Mouse (Mus musculus) midbrain, embryonic 13.5 days (tissue): ENCODE measurements around the gene Csf3r. TPM values are rescaled to one million over a fixed set of nuclear protein-coding genes. Genes with fewer than 3 reads are reported as not detected.

Experiments used
- ATAC-seq: fragments of 200-750 bp; cut with Nextera tagmentation; 2 replicates; pipeline ENCODE4 v1.8.0; 2017; ENCODE audit warnings: mild to moderate bottlenecking, moderate TSS enrichment, moderate library complexity
- H3K27ac ChIP-seq: fragments of 300-500 bp; sonication (generic); 2 replicates; pipeline ENCODE4 v1.5.1; 2015; ENCODE audit warnings: inconsistent platforms, mild to moderate bottlenecking, moderate library complexity
- H3K27me3 ChIP-seq: fragments of 300-500 bp; sonication (generic); 2 replicates; pipeline ENCODE4 v1.6.1; 2015; ENCODE audit warnings: mild to moderate bottlenecking, inconsistent platforms
- H3K36me3 ChIP-seq: fragments of 300-500 bp; sonication (generic); 2 replicates; pipeline ENCODE4 v1.6.1; 2015; ENCODE audit warnings: mild to moderate bottlenecking, inconsistent platforms
- H3K4me1 ChIP-seq: fragments of 300-500 bp; sonication (generic); replicated peaks from 2 replicates; pipeline ENCODE4 v1.6.1; 2015; ENCODE audit warnings: inconsistent platforms
- H3K4me2 ChIP-seq: fragments of 300-500 bp; sonication (generic); replicated peaks from 2 replicates; pipeline ENCODE4 v1.6.1; 2015; ENCODE audit warnings: moderate library complexity, mild to moderate bottlenecking, inconsistent platforms
- H3K4me3 ChIP-seq: fragments of 300-500 bp; sonication (generic); replicated peaks from 2 replicates; pipeline ENCODE4 v1.5.1; 2015; ENCODE audit warnings: mild to moderate bottlenecking, inconsistent platforms
- H3K9ac ChIP-seq: fragments of 300-500 bp; sonication (generic); replicated peaks from 2 replicates; pipeline ENCODE4 v1.6.1; 2015; ENCODE audit warnings: mild to moderate bottlenecking, inconsistent platforms
- H3K9me3 ChIP-seq: fragments of 300-500 bp; sonication (generic); 2 replicates; pipeline ENCODE4 v1.6.1; 2016; ENCODE audit warnings: mild to moderate bottlenecking, inconsistent platforms
- WGBS: fragments of 180-500 bp; shearing (Covaris S2); methylation state at CpG from one replicate; pipeline ENCODE4 v1.1.7; 2015; 5-methylcytosine and 5-hydroxymethylcytosine counted together
- polyA plus RNA-seq: library from polyadenylated mRNA; unstranded; fragments of >200 nt; fragmentation: Nextera tagmentation; extraction: Ambion mirVana; gene quantifications from 2 replicates; pipeline ENCODE4 v1.2.1, GENCODE M21; 2015

The Csf3r gene
- polyA plus RNA-seq, 1 experiment from 2014 or later = 0.57 TPM

GRCm38 (mm10) chr4:126058997-126059362 lies 34.6 kb downstream of the Csf3r start:
- Histone ChIP-seq H3K4me2 (peak overlapping the region; percentile 80), H3K4me3 (peak overlapping the region; percentile 81), H3K9ac (peak overlapping the region; percentile 80), H3K27me3 (no peaks in the 10 kb centered on the region), H3K9me3 (no peaks in the 10 kb centered on the region), H3K27ac (no peak overlapping the region), H3K36me3 (peaks cover 26% of the 10 kb centered on the region), H3K4me1 (peaks cover 20% of the 10 kb centered on the region)
- ATAC-seq = no peak
- WGBS = 36% methylated on average over 9 of the region's 9 CpGs

GRCm38 (mm10) chr4:126062856-126063255 lies 38.5 kb downstream of the Csf3r start:
- peaks cover 12% of the 10 kb centered on the region for H3K4me1 ChIP-seq
- no peak overlapping the region for H3K27ac ChIP-seq
- H3K4me2 ChIP-seq = no peak overlapping the region
- 47% methylated on average over 1 of the region's 1 CpGs for WGBS
- H3K4me3 ChIP-seq = no peak overlapping the region
- H3K36me3 ChIP-seq = no peaks in the 10 kb centered on the region
- H3K9ac ChIP-seq = no peak overlapping the region
- no peaks in the 10 kb centered on the region for H3K9me3 ChIP-seq
- no peaks in the 10 kb centered on the region for H3K27me3 ChIP-seq
- ATAC-seq = no peak

- H3K27me3 ChIP-seq = no peaks in the 10 kb centered on the region
- no peak overlapping the region for H3K27ac ChIP-seq
- WGBS = 88% methylated on average over 7 of the region's 7 CpGs
- no peak for ATAC-seq
- H3K4me3 ChIP-seq = no peak overlapping the region
- no peak overlapping the region for H3K4me2 ChIP-seq
- H3K4me1 ChIP-seq = no peaks in the 10 kb centered on the region
- H3K9ac ChIP-seq = no peak overlapping the region
- no peaks in the 10 kb centered on the region for H3K9me3 ChIP-seq
- H3K36me3 ChIP-seq = peaks cover 4% of the 10 kb centered on the region; the same call in 1 of the 2 replicates
Observed at GRCm38 (mm10) chr4:126065241-126065640, 40.9 kb downstream of the Csf3r start.

DNA sequence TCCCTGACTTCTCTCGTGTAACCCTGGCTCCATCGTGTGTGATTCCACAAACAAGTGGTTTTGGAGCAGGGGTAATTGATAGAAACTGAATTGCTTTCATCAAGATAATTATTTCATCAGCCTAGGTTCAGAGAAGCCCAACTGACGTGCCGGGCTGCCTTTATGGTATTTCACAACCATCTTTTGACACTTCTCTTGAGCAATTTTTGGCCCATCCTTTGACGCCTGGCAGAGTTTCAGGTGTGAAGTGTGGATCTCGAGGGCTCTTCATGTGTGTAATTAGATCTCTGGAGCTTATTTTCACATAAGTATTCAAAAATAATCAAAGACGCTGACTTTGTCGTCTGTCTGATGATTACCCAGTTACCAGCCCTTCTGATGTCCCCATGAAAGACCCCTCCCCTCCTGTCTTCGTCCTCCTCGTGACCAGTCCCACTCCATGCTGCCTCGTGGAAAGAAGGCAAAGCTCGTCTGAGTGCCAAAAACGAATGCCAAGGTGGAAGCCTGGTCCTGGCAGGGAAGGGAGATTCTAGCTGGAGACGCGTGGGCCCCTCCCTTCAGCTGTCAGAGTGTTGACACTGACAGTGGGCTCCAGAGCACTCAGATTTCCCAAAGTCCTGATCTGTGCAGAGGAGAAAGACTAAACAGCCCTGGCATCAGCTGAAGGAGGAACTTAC lies 43.2 kb downstream of the Csf3r start:
- Histone ChIP-seq H3K36me3 (peaks cover 4% of the 10 kb centered on the region; the same call in 1 of the 2 replicates), H3K4me1 (no peaks in the 10 kb centered on the region), H3K4me3 (no peak overlapping the region), H3K27me3 (no peaks in the 10 kb centered on the region), H3K9ac (no peak overlapping the region), H3K4me2 (no peak overlapping the region), H3K27ac (no peak overlapping the region), H3K9me3 (no peaks in the 10 kb centered on the region)
- 83% methylated on average over 15 of the region's 15 CpGs for WGBS
- no peak for ATAC-seq

GRCm38 (mm10) chr4:126068842-126069241 lies 44.5 kb downstream of the Csf3r start:
- Histone ChIP-seq H3K9ac (no peak overlapping the region), H3K4me2 (no peak overlapping the region), H3K36me3 (peaks cover 5% of the 10 kb centered on the region), H3K4me1 (no peaks in the 10 kb centered on the region), H3K27me3 (no peaks in the 10 kb centered on the region), H3K27ac (no peak overlapping the region), H3K9me3 (no peaks in the 10 kb centered on the region), H3K4me3 (no peak overlapping the region)
- ATAC-seq = no peak
- WGBS = 89% methylated on average over 6 of the region's 6 CpGs

DNA sequence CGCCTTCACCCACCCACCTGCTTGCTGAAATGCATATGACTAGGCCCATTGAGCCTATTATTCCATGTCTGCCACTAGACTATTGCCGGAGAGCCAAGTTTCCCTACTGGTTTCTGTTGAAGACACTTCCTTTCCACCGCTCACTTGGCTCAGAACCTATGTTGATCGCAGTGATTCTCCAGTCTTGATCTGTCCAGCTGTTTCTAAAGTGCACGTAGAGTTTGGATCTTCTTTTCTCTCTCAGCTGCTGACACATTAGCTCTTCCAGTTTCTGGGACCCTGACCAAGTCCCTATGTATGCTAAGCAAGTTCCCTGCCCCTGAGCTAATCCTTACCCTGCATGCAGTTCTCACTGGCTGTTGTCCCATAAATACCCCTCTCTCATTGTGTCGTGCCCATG lies 53.5 kb downstream of the Csf3r start:
- H3K4me3 ChIP-seq = no peak overlapping the region
- 83% methylated on average over 6 of the region's 6 CpGs for WGBS
- no peak overlapping the region for H3K9ac ChIP-seq
- no peaks in the 10 kb centered on the region for H3K27me3 ChIP-seq
- no peak for ATAC-seq
- H3K36me3 ChIP-seq = peaks cover 51% of the 10 kb centered on the region
- no peak overlapping the region for H3K27ac ChIP-seq
- no peaks in the 10 kb centered on the region for H3K9me3 ChIP-seq
- H3K4me1 ChIP-seq = no peaks in the 10 kb centered on the region
- H3K4me2 ChIP-seq = no peak overlapping the region

- Histone ChIP-seq H3K27me3 (no peaks in the 10 kb centered on the region), H3K4me2 (no peak overlapping the region), H3K9ac (no peak overlapping the region), H3K4me3 (no peak overlapping the region), H3K9me3 (no peaks in the 10 kb centered on the region), H3K36me3 (peaks cover 59% of the 10 kb centered on the region), H3K4me1 (no peaks in the 10 kb centered on the region), H3K27ac (no peak overlapping the region)
- 88% methylated on average over 4 of the region's 4 CpGs for WGBS
- ATAC-seq = no peak
Observed at GRCm38 (mm10) chr4:126079266-126079665, 54.9 kb downstream of the Csf3r start.

- Histone ChIP-seq H3K27me3 (no peaks in the 10 kb centered on the region), H3K9me3 (no peaks in the 10 kb centered on the region), H3K4me3 (no peak overlapping the region), H3K4me2 (no peak overlapping the region), H3K36me3 (peaks cover 39% of the 10 kb centered on the region), H3K27ac (no peak overlapping the region), H3K4me1 (no peaks in the 10 kb centered on the region), H3K9ac (no peak overlapping the region)
- 83% methylated on average over 1 of the region's 1 CpGs for WGBS
- no peak for ATAC-seq
Observed at GRCm38 (mm10) chr4:126081601-126082000, 57.3 kb downstream of the Csf3r start.

- 94% methylated on average over 9 of the region's 9 CpGs for WGBS
- no peak for ATAC-seq
- H3K4me2 ChIP-seq = no peak overlapping the region
- peaks cover 35% of the 10 kb centered on the region for H3K36me3 ChIP-seq
- no peaks in the 10 kb centered on the region for H3K27me3 ChIP-seq
- no peaks in the 10 kb centered on the region for H3K9me3 ChIP-seq
- H3K27ac ChIP-seq = no peak overlapping the region
- H3K9ac ChIP-seq = no peak overlapping the region
- no peaks in the 10 kb centered on the region for H3K4me1 ChIP-seq
- H3K4me3 ChIP-seq = no peak overlapping the region
Observed at GRCm38 (mm10) chr4:126083021-126083420, 58.7 kb downstream of the Csf3r start.

DNA sequence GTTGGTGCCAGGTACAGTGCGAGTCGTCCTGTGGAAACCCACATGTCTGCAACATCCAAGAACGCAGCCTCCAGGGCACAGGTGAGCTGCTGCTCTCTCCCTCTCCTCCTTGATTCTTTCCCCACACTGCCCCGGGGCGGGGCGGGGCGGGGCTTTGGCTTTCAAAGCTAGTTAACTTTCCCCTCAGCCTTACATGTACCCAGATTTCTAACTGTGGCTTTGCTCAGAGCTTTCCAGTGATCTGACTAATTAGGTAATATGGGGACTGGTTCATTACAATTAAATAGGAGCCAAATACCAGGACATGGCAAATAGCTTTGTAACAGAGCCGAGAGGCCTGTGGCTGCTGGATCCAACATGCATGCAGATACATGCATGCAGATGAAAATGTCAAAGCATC lies 60.0 kb downstream of the Csf3r start:
- ATAC-seq = no peak
- H3K9me3 ChIP-seq = no peaks in the 10 kb centered on the region
- no peak overlapping the region for H3K9ac ChIP-seq
- H3K27me3 ChIP-seq = no peaks in the 10 kb centered on the region
- H3K4me3 ChIP-seq = no peak overlapping the region
- peaks cover 46% of the 10 kb centered on the region for H3K36me3 ChIP-seq
- 74% methylated on average over 8 of the region's 8 CpGs for WGBS
- H3K4me2 ChIP-seq = no peak overlapping the region
- no peaks in the 10 kb centered on the region for H3K4me1 ChIP-seq
- H3K27ac ChIP-seq = no peak overlapping the region

DNA sequence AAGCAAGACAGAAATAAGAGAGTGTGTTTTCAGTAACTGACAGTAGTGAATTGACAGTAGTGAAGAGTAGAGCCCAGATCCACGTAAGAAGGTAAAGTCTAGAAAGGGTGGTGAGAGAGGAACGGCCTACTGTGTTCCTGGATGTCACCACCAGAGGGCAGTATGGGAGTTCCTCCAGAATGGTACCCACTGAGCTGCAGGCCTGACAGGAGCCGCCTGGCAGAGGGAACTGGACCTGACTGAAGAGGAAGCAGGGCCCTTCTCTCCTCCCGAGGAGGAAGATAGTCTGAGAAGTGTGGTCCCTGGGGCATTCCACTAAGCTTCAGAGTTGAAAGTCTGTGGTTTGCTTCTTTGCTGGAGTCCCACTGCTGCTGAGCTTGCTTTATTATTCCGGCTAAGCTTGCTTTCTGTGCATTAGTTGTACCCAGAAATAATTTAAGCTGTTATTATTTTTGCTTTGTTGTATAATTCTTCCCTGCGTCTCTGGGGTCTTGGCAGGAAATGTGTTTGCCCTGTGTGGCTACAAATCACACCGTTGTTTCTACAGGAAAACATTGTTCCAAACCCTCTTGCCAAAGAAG lies 61.7 kb downstream of the Csf3r start:
- Histone ChIP-seq H3K4me2 (no peak overlapping the region), H3K9me3 (no peaks in the 10 kb centered on the region), H3K9ac (no peak overlapping the region), H3K36me3 (peaks cover 43% of the 10 kb centered on the region), H3K27me3 (no peaks in the 10 kb centered on the region), H3K27ac (no peak overlapping the region), H3K4me1 (no peaks in the 10 kb centered on the region), H3K4me3 (no peak overlapping the region)
- peak; percentile 84 for ATAC-seq
- WGBS = 34% methylated on average over 7 of the region's 7 CpGs

DNA sequence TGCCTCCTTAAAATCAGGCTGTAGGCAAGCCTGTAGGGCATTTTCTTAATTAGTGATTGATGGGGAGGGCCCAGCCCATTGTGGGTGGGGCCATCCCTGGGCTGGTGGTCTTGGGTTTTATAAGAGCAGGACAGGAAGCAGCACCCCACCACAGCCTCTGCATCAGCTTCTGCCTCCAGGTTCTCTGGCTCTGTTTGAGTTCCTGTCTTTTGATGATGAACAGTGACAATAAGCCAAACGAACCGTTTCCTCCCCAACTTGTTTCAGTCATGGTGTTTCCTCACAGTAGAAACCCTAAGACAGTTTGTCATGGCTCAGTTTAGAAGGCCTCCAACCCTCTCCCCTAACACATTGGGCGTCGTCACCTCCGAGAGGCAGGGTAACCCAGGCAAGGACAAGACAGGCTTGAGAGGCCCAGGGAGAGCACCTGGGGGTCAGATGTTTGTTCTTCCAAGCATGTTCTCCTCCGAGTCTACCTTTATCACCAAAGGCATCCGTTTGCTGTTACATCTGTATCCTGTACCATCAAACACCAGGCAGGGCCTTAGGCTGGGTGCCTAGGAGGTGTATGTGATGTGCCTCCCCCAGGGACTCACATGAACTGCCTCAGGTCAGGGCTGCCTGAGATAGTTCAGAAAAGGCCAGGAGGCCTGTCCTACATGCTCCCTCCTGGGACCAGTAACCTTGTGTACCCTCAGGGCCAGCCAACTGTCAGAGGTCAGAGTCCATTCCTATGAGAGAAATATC lies 65.9 kb downstream of the Csf3r start:
- no peak for ATAC-seq
- 83% methylated on average over 7 of the region's 7 CpGs for WGBS
- no peak overlapping the region for H3K4me2 ChIP-seq
- peaks cover 16% of the 10 kb centered on the region for H3K36me3 ChIP-seq
- no peaks in the 10 kb centered on the region for H3K4me1 ChIP-seq
- H3K4me3 ChIP-seq = no peak overlapping the region
- no peaks in the 10 kb centered on the region for H3K27me3 ChIP-seq
- H3K27ac ChIP-seq = no peak overlapping the region
- no peaks in the 10 kb centered on the region for H3K9me3 ChIP-seq
- no peak overlapping the region for H3K9ac ChIP-seq
